Comparison of ENCODE assay signal across 22 mouse cellular contexts in genomic region chr11:46347756-46348155, GRCm38 (mm10). TPM values are rescaled to one million over a fixed set of nuclear protein-coding genes. Genes with fewer than 3 reads are reported as not detected.
"Had no signal": no experiment of that assay in that cellular context is flagged by ENCODE, and none has a peak within 500 bp of the region (broad histone marks: within the 10 kb centered on the region; RNA-seq: fewer than 3 reads in every experiment).

No protein-coding gene starts in this region.

- H3K27ac ChIP-seq: layer of hippocampus, adult 2 months; left cerebral cortex, adult 2 months; liver, embryonic 13.5 days; lung, embryonic 15.5 days; macrophage had no signal

- H3K27me3 ChIP-seq: liver, embryonic 13.5 days; lung, embryonic 15.5 days; megakaryocyte, embryonic 14.5 days had no signal

- H3K9me3 ChIP-seq: liver, embryonic 13.5 days; lung, embryonic 15.5 days; megakaryocyte, embryonic 14.5 days had no signal

- H3K4me3 ChIP-seq: layer of hippocampus, adult 2 months; left cerebral cortex, adult 2 months; liver, embryonic 13.5 days; lung, embryonic 15.5 days; megakaryocyte, embryonic 14.5 days had no signal

- H3K4me2 ChIP-seq: liver, embryonic 13.5 days; lung, embryonic 15.5 days; midbrain, embryonic 11.5 days had no signal

- DNase-seq: kidney, adult 9 months; kidney, postnatal 10 days; kidney, postnatal 4 days; liver; liver, embryonic 13.5 days; liver, postnatal 0 days; lung, postnatal 14 days; right cerebral cortex, adult 18-20 months; right cerebral cortex, postnatal 25 days; thymus, postnatal 4 days had no signal

- H3K4me1 ChIP-seq: lung, embryonic 15.5 days had no signal

- H3K9ac ChIP-seq: liver, embryonic 13.5 days; liver, postnatal 0 days; lung, embryonic 15.5 days had no signal

- ATAC-seq: liver, postnatal 0 days; midbrain, embryonic 16.5 days had no signal

- H3K36me3 ChIP-seq: liver, embryonic 13.5 days; lung, embryonic 15.5 days had no signal

RNA-seq across cellular contexts. Expression of gene Itk, which starts 41.6 kb away (rescaled TPM):
- polyA plus RNA-seq: limb, embryonic 11.5 days; midbrain, embryonic 11.5 days; midbrain, embryonic 16.5 days; neural tube, embryonic 14.5 days had no signal

RNA-seq across cellular contexts. Expression of gene Fam71b, which starts 48.6 kb away (rescaled TPM):
- total RNA-seq: layer of hippocampus, adult 2 months; layer of hippocampus, postnatal 10 days; left cerebral cortex, adult 2 months; left cerebral cortex, postnatal 14 days had no signal
- polyA plus RNA-seq: limb, embryonic 11.5 days; liver, embryonic 13.5 days; liver, postnatal 0 days; macrophage; midbrain, embryonic 11.5 days; midbrain, embryonic 16.5 days; neural tube, embryonic 14.5 days; stomach, embryonic 16.5 days had no signal
